Mouse (Mus musculus) intestine, embryonic 14.5 days (tissue): ENCODE data around the gene Aff4. TPM values are rescaled to one million over a fixed set of nuclear protein-coding genes. Genes with fewer than 3 reads are reported as not detected.
A peak's percentile ranks its signal among the peaks of the same experiment; 100 is the strongest.

Source experiments
- ATAC-seq: fragments of 200-750 bp; cut with Nextera tagmentation; replicated peaks from 2 replicates; pipeline ENCODE4 v1.8.0; 2017; ENCODE audit warnings: low read depth, moderate number of reproducible peaks, moderate TSS enrichment, moderate library complexity; ENCODE audit not compliant: low FRiP score, low TSS enrichment
- DNase-seq: peaks from one replicate; pipeline ENCODE4 v3.0.0-alpha.2; 2018; ENCODE audit warnings: low spot score
- H3K27ac ChIP-seq: fragments of 300-500 bp; sonication (generic); 2 replicates; pipeline ENCODE4 v1.5.1; 2014; ENCODE audit warnings: low read depth, mild to moderate bottlenecking, control low read depth
- H3K27me3 ChIP-seq: fragments of 300-500 bp; sonication (generic); replicated peaks from 2 replicates; pipeline ENCODE4 v1.6.1; 2014; ENCODE audit warnings: low read length, control low read depth; ENCODE audit not compliant: control insufficient read depth, insufficient read depth
- H3K36me3 ChIP-seq: fragments of 300-500 bp; sonication (generic); 2 replicates; pipeline ENCODE4 v1.6.1; 2014; ENCODE audit warnings: low read length, control low read depth; ENCODE audit not compliant: control insufficient read depth, insufficient read depth
- H3K4me1 ChIP-seq: fragments of 300-500 bp; sonication (generic); replicated peaks from 2 replicates; pipeline ENCODE4 v1.6.1; 2014; ENCODE audit warnings: low read length, control low read depth, mixed read lengths; ENCODE audit not compliant: control insufficient read depth, insufficient read depth
- H3K4me2 ChIP-seq: fragments of 300-500 bp; sonication (generic); 2 replicates; pipeline ENCODE4 v1.6.1; 2014; ENCODE audit warnings: low read length
- H3K4me3 ChIP-seq: fragments of 300-500 bp; sonication (generic); 2 replicates; pipeline ENCODE4 v1.5.1; 2014; ENCODE audit warnings: low read depth, low read length, control low read depth, mixed read lengths
- H3K9ac ChIP-seq: fragments of 300-500 bp; sonication (generic); 2 replicates; pipeline ENCODE4 v1.6.1; 2014; ENCODE audit warnings: mild to moderate bottlenecking, low read length
- H3K9me3 ChIP-seq: fragments of 300-500 bp; sonication (generic); 2 replicates; pipeline ENCODE4 v1.6.1; 2016; ENCODE audit warnings: low read length, control low read depth; ENCODE audit not compliant: control insufficient read depth
- WGBS: fragments of 180-500 bp; shearing (Covaris S2); extraction: QIAGEN DNeasy Blood & Tissue Kit; methylation state at CpG from one replicate; pipeline ENCODE4 v1.1.7; 2014; 5-methylcytosine and 5-hydroxymethylcytosine counted together
- polyA plus RNA-seq: library from polyadenylated mRNA; unstranded; fragments of >200 nt; fragmentation: Nextera tagmentation; extraction: Ambion mirVana; gene quantifications from 2 replicates; pipeline ENCODE4 v1.2.1, GENCODE M21; 2014

Aff4 gene
- polyA plus RNA-seq, 1 experiment from 2014 or later: 56.6 TPM

DNA sequence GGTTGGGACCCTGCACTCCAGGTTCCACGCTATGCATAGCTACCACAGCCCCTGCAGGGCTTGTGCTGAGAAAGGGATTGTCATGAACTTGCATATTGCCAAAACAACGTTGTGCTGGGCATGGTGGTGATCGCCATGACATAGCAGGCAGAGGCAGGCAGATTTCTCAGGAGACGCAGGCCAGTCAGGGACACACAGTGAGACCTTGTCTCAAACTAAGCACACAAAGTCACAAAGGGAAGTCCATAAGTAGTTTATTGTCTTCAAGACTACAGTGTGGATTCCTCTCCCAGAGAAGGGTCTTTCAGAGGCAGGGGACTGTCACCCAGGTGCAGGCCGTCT, 78.1 kb downstream of the Aff4 start:
- Histone ChIP-seq H3K9me3 (no peaks in the 10 kb centered on the region), H3K4me1 (peaks cover 9% of the 10 kb centered on the region), H3K4me3 (no peak overlapping the region), H3K27ac (no peak overlapping the region), H3K4me2 (no peak overlapping the region), H3K36me3 (peaks cover 19% of the 10 kb centered on the region), H3K9ac (no peak overlapping the region), H3K27me3 (no peaks in the 10 kb centered on the region)
- no peak for ATAC-seq
- DNase-seq: no peak
- 92% methylated on average over 5 of the region's 5 CpGs for WGBS

GRCm38 (mm10) chr11:53429182-53429581, 78.5 kb downstream of the Aff4 start:
- H3K4me2 ChIP-seq: no peak overlapping the region
- peaks cover 19% of the 10 kb centered on the region for H3K36me3 ChIP-seq
- H3K9me3 ChIP-seq: no peaks in the 10 kb centered on the region
- H3K27ac ChIP-seq: no peak overlapping the region
- H3K9ac ChIP-seq: no peak overlapping the region
- no peaks in the 10 kb centered on the region for H3K27me3 ChIP-seq
- ATAC-seq: no peak
- no peak for DNase-seq
- peaks cover 9% of the 10 kb centered on the region for H3K4me1 ChIP-seq
- H3K4me3 ChIP-seq: peak overlapping the region; percentile 95; the same call in 1 of the 2 replicates

DNA sequence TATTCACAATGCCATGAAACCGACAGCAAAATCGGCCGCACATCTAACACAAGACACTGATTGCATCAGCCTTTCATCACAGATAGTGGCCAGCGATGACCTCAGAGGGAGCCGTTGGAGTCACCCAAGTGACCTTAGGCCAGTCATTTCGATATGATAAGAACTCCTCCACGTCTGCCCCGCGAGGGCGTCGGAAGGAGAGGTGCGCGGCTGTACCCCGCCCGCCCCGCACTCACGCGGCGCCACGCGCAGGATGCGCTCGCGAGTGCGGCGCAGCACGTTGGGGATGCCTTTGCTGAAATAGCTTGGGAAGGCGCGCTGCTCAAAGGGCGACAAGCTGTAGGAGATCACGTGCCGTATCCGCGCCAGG, 79.7 kb downstream of the Aff4 start:
- Histone ChIP-seq H3K9me3 (no peaks in the 10 kb centered on the region), H3K27ac (peak overlapping the region; percentile 77), H3K27me3 (no peaks in the 10 kb centered on the region), H3K4me2 (peak overlapping the region; percentile 94), H3K9ac (peak overlapping the region; percentile 86), H3K4me3 (peak overlapping the region; percentile 95), H3K36me3 (peaks cover 19% of the 10 kb centered on the region), H3K4me1 (peaks cover 9% of the 10 kb centered on the region)
- peak; percentile 40 for ATAC-seq
- DNase-seq: no peak
- under 1% methylated on average over 34 of the region's 34 CpGs for WGBS

- ATAC-seq: peak; percentile 94
- Histone ChIP-seq H3K4me3 (peak within 1 kb of the TSS; percentile 95), H3K27me3 (no peaks in the 10 kb centered on the region), H3K9ac (peak within 1 kb of the TSS; percentile 86), H3K36me3 (peaks cover 19% of the 10 kb centered on the region), H3K27ac (peak within 1 kb of the TSS; percentile 77), H3K4me1 (peaks cover 9% of the 10 kb centered on the region), H3K4me2 (peak within 1 kb of the TSS; percentile 94), H3K9me3 (no peaks in the 10 kb centered on the region)
- WGBS: under 1% methylated on average over 44 of the region's 44 CpGs
- DNase-seq: peak; percentile 96
These were observed 80.2 kb downstream of the Aff4 start, which contains the start of the genes Uqcrq and Gdf9 for GRCm38 (mm10) chr11:53430670-53431346. Uqcrq (minus strand) TSS chr11:53430831. Gdf9 (plus strand) TSS chr11:53431023.

DNA sequence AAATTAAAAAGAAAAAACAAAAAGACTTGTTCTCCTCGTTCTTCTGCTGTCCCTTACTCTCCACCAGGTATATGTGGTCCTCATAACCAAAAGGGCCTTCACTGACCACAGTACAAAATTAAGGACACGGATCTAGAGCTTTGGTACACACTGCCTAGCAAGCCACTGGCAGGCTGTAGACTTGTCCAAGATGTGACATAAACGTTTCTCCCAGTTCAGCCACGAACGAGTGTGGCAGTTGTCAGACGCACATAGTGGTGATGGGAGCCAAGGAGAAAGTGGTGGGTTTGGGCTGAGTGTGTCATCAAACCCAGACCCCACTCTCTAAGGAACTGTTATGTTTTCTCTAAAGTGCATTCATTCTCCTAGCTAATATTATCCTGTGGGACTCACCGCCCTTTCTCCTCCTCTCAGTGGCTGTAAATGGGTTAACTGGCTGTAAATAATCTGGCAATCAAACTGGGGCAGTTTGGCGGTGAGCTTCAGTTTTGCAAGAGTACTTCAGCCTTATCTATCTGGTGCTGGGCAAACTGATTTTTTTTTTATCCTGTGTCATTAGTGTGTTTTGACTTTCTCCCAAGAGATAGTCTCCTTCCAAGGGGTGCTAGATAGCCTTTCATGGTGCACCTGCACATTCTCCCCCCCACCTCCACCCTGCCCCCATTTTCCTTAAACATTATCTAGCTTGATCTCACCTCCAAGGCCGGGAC, 80.9 kb downstream of the Aff4 start:
- Histone ChIP-seq H3K27ac (peak overlapping the region; percentile 44; the same call in 1 of the 2 replicates), H3K4me3 (peak overlapping the region; percentile 95), H3K9ac (0 out of 2 replicates have a peak overlapping the region, but pooled peaks have one; percentile 17), H3K36me3 (peaks cover 19% of the 10 kb centered on the region), H3K9me3 (no peaks in the 10 kb centered on the region), H3K4me1 (peaks cover 9% of the 10 kb centered on the region), H3K4me2 (peak overlapping the region; percentile 54), H3K27me3 (no peaks in the 10 kb centered on the region)
- DNase-seq (no peak), ATAC-seq (peak; percentile 59; the same call in 1 of the 2 replicates)
- 11% methylated on average over 9 of the region's 9 CpGs for WGBS

DNA sequence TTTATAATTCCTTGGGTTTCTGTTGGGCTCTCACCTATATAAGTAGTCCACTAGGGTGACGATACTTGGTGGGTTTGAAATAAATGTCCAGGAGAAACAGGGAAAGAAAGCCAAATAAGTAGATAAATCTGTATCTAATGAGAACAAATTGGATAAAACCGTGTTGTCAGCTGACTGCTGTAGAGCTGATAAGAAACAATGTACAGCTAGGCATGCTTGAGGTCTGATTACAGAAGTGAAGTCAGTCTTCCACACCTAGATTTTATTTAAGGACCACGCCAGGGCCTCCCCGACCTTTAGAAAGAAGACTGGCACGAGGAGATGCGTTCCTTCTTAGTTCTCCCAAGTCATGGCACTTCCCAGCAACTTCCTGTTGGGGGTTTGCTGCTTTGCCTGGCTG, 82.4 kb downstream of the Aff4 start:
- WGBS: 56% methylated on average over 6 of the region's 6 CpGs
- H3K9ac ChIP-seq: no peak overlapping the region
- ATAC-seq (no peak), DNase-seq (no peak)
- no peaks in the 10 kb centered on the region for H3K27me3 ChIP-seq
- H3K27ac ChIP-seq: no peak overlapping the region
- no peaks in the 10 kb centered on the region for H3K9me3 ChIP-seq
- H3K4me1 ChIP-seq: peaks cover 9% of the 10 kb centered on the region
- H3K4me3 ChIP-seq: no peak overlapping the region
- H3K4me2 ChIP-seq: no peak overlapping the region
- H3K36me3 ChIP-seq: peaks cover 12% of the 10 kb centered on the region

DNA sequence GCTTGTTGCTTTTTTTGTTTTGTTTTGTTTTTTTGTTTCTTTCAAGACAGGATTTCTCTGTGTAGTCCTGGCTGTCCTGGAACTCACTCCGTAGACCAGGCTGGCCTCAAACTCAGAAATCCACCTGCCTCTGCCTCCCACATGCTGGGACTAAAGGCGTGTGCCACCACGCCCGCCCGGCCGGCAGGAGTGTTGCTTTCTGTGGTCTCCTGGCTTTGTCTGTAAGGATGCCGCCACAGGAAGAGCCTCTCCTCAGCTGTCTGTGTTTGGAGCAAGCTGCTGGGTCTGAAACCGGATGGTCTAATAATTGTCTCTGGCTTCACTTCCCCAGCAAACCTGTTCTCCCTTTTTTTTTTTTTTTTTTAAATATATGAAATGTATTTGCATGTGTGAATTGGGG, 84.9 kb downstream of the Aff4 start:
- ATAC-seq: no peak

DNA sequence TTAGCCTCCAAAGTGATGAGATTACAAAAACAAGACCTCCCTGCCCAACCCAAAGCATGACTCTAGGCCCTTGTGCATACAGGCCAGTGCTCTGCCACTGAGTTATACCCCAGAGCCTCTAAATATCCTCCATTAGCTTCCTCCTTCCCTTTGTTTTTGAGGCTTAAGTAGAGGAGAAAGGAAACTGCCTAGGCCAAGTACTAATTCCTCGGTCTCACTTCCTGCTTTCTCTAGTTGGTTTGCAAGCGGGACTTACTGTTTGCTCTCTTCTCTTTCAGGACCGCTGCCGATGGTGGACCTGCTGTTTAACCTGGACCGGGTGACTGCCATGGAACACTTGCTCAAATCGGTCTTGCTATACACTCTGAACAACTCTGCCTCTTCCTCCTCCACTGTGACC, 85.7 kb downstream of the Aff4 start:
- no peak overlapping the region for H3K4me2 ChIP-seq
- no peak for ATAC-seq
- no peaks in the 10 kb centered on the region; the same call in 1 of the 2 replicates for H3K4me1 ChIP-seq
- no peak overlapping the region for H3K4me3 ChIP-seq
- H3K27me3 ChIP-seq: no peaks in the 10 kb centered on the region
- H3K36me3 ChIP-seq: no peaks in the 10 kb centered on the region
- WGBS: 86% methylated on average over 6 of the region's 6 CpGs
- DNase-seq: no peak
- no peak overlapping the region for H3K9ac ChIP-seq
- H3K27ac ChIP-seq: no peak overlapping the region
- H3K9me3 ChIP-seq: no peaks in the 10 kb centered on the region

More for the DNA sequence above, 84.9 kb downstream of the Aff4 start:
- Histone ChIP-seq H3K4me1 (no peaks in the 10 kb centered on the region; the same call in 1 of the 2 replicates), H3K9ac (no peak overlapping the region), H3K27ac (no peak overlapping the region), H3K4me2 (no peak overlapping the region), H3K27me3 (no peaks in the 10 kb centered on the region), H3K9me3 (no peaks in the 10 kb centered on the region), H3K36me3 (no peaks in the 10 kb centered on the region), H3K4me3 (no peak overlapping the region)
- WGBS: 80% methylated on average over 8 of the region's 8 CpGs
- no peak for DNase-seq
